Mouse (Mus musculus) intestine, postnatal 0 days (tissue): ENCODE data around the gene Acsl5. TPM values are rescaled to one million over a fixed set of nuclear protein-coding genes. Genes with fewer than 3 reads are reported as not detected.

Experiments
- ATAC-seq: fragments of 200-750 bp; cut with Nextera tagmentation; 2 replicates; pipeline ENCODE4 v1.8.0; 2017; ENCODE audit warnings: mild to moderate bottlenecking, moderate TSS enrichment, moderate library complexity
- H3K27ac ChIP-seq: fragments of 300-500 bp; sonication (generic); 2 replicates; pipeline ENCODE4 v1.5.1; 2014; ENCODE audit warnings: mild to moderate bottlenecking, low read depth, low read length, moderate library complexity
- H3K27me3 ChIP-seq: fragments of 300-500 bp; sonication (generic); replicated peaks from 2 replicates; pipeline ENCODE4 v1.6.1; 2014; ENCODE audit warnings: low read length, mixed read lengths; ENCODE audit not compliant: control insufficient read depth, insufficient read depth
- H3K36me3 ChIP-seq: fragments of 300-500 bp; sonication (generic); 2 replicates; pipeline ENCODE4 v1.6.1; 2014; ENCODE audit warnings: mild to moderate bottlenecking, moderate library complexity; ENCODE audit not compliant: control insufficient read depth, insufficient read depth
- H3K4me1 ChIP-seq: fragments of 300-500 bp; sonication (generic); replicated peaks from 2 replicates; pipeline ENCODE4 v1.6.1; 2014; ENCODE audit warnings: antibody characterized with exemption, low read length, mixed read lengths; ENCODE audit not compliant: control insufficient read depth, insufficient read depth
- H3K4me2 ChIP-seq: fragments of 300-500 bp; sonication (generic); replicated peaks from 2 replicates; pipeline ENCODE4 v1.6.1; 2014; ENCODE audit warnings: low read depth, mild to moderate bottlenecking, moderate library complexity
- H3K4me3 ChIP-seq: fragments of 300-500 bp; sonication (generic); 2 replicates; pipeline ENCODE4 v1.5.1; 2014; ENCODE audit warnings: low read depth, low read length
- H3K9ac ChIP-seq: fragments of 300-500 bp; sonication (generic); 2 replicates; pipeline ENCODE4 v1.6.1; 2014; ENCODE audit warnings: mild to moderate bottlenecking, low read depth, low read length
- H3K9me3 ChIP-seq: fragments of 300-500 bp; sonication (generic); 2 replicates; pipeline ENCODE4 v1.6.1; 2016; ENCODE audit warnings: mixed run types; ENCODE audit not compliant: control insufficient read depth
- CTCF ChIP-seq: sonication (generic); IDR thresholded peaks from 2 replicates; pipeline ENCODE4 v1.5.1; 2016; ENCODE audit warnings: low read depth, mild to moderate bottlenecking, control low read depth, antibody characterized with exemption, moderate library complexity
- WGBS: fragments of 180-500 bp; shearing (Covaris S2); extraction: QIAGEN DNeasy Blood & Tissue Kit; methylation state at CpG from one replicate; pipeline ENCODE4 v1.1.7; 2014; 5-methylcytosine and 5-hydroxymethylcytosine counted together
- polyA plus RNA-seq: library from polyadenylated mRNA; unstranded; fragments of >200 nt; fragmentation: Nextera tagmentation; extraction: Ambion mirVana; gene quantifications from 2 replicates; pipeline ENCODE4 v1.2.1, GENCODE M21; 2015

The Acsl5 gene
- polyA plus RNA-seq, 1 experiment from 2014 or later: 1,862 TPM

DNA sequence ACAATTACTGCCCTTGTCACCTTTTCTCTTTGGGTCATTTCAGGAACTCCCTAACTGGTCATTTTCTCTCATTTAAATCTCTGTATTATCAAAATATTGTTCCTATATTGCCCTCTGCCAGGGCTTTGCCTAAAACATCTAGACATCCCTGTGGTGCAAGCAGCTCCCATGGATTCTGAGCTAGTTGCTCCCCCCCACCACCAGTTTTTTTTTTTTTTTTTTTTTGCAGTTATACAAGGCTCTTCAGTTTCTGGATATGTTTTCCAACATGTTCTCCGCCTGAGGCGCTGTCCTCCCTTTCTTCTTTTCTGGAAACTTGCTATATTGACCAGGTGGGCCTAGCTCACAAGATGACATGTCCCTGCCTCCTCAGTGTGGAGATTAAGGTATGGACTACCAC lies 61.9 kb downstream of the Acsl5 start:
- ATAC-seq: no peak
- H3K4me2 ChIP-seq: no peak overlapping the region
- no peak for TF ChIP-seq CTCF
- H3K9ac ChIP-seq: no peak overlapping the region
- no peaks in the 10 kb centered on the region for H3K27me3 ChIP-seq
- H3K9me3 ChIP-seq: no peaks in the 10 kb centered on the region
- no peak overlapping the region for H3K4me3 ChIP-seq
- 90% methylated on average over 2 of the region's 2 CpGs for whole genome bisulfite sequencing
- peaks cover 39% of the 10 kb centered on the region for H3K36me3 ChIP-seq
- H3K4me1 ChIP-seq: no peaks in the 10 kb centered on the region; the same call in 1 of the 2 replicates
- H3K27ac ChIP-seq: no peak overlapping the region

DNA sequence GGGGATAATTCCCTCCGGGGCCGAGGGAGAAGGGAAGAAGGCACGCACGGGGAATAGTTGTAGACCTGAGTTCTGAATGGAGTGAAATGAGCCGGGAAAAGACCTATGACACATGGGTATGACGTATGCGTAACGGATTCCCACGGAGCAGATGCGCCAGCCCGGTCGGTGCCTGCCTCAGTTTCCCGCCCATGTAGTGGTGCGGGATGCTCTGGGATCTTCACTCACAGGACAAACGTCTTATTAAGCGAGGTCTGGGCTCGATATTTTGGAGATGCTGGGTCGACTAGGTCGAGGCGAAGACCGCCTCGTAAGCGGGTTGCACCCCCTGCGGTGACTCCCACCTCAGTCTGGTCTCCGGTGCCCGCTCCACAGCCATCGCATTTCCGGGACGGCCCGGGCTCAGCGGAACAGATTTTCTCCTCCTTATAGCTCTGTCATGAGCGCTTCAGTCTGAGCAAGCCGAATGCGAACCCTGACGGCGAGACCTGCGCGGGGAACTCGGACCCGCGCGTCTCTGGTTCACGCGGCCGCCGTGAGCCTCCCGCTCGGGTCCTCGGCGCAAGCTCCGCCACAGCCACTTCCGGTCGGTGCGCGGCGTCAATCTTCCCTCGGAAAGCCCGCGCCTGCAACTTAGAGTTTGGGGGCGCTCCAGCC lies 63.8 kb downstream of the Acsl5 start, which contains the start of gene Zdhhc6:
Gene Zdhhc6 (minus strand): TSS at position 581 of the 657 bp plus-strand sequence.
- peak; percentile 75 for ATAC-seq
- Histone ChIP-seq H3K36me3 (peaks cover 22% of the 10 kb centered on the region), H3K4me3 (peak within 1 kb of the TSS; percentile 80), H3K4me2 (peak within 1 kb of the TSS; percentile 96), H3K9me3 (no peaks in the 10 kb centered on the region), H3K4me1 (no peaks in the 10 kb centered on the region; the same call in 1 of the 2 replicates), H3K9ac (peak within 1 kb of the TSS; percentile 74), H3K27me3 (no peaks in the 10 kb centered on the region), H3K27ac (peak within 1 kb of the TSS; percentile 88)
- WGBS: under 1% methylated on average over 60 of the region's 60 CpGs
- 0 out of 2 replicates have a peak, but pooled peaks have one; percentile 1 for TF ChIP-seq CTCF

DNA sequence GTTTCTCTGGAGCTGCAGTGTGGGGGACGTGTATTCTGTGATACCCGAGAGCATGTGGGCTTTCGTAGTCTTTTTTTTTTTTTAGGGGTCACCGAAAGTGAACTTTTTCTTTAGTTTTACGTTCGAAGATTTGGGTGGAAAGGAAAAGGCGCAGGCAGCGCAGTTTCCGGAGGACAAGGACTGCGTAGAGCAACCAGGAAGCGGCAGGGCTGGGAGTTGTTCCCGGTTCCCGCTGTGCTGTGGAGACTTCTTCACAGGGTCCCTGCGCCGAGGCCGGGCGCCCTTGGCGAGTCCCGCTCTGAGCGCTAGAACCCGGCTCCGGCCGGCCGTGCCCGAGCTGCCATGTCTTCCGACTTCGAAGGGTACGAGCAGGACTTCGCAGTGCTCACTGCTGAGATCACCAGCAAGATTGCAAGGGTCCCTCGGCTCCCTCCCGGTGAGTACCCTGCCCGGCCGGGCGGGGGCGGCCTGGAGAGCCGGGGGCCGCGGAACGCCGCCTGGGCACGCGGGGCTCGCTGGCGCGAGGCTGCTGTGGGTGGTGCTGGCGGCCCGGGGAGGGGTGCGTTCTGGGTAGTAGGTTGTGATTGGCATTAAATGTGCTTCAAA lies 64.5 kb downstream of the Acsl5 start, which contains the start of gene Vti1a:
Gene Vti1a (plus strand): TSS at position 187 of the 606 bp plus-strand sequence.
- peak; percentile 88 for ATAC-seq
- Histone ChIP-seq H3K9me3 (no peaks in the 10 kb centered on the region), H3K4me2 (peak within 1 kb of the TSS; percentile 96), H3K36me3 (peaks cover 18% of the 10 kb centered on the region), H3K27me3 (no peaks in the 10 kb centered on the region), H3K9ac (peak within 1 kb of the TSS; percentile 74), H3K4me1 (no peaks in the 10 kb centered on the region; the same call in 1 of the 2 replicates), H3K4me3 (peak within 1 kb of the TSS; percentile 80), H3K27ac (peak within 1 kb of the TSS; percentile 88)
- WGBS: under 1% methylated on average over 47 of the region's 48 CpGs
- peak; percentile 70 for TF ChIP-seq CTCF

DNA sequence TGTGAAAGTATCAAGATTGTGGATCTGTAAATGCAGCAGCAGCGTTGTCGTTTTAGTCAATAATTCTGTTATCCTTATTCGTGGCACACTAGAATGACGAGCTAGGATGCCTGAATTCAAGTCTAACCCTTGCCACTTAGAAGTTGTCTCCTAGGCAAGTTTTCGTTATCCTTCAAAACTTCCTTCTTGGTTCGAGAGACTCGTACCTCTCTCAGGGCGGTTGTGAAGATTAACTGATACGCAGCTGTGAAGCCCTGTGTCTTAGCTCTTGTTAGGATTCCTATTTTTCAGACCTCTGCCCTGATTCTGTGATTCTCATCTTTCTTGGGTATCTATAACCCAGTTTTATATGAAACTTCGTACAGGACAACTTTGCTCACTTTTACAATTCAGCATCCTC lies 65.2 kb downstream of the Acsl5 start:
- Histone ChIP-seq H3K27me3 (no peaks in the 10 kb centered on the region), H3K36me3 (peaks cover 11% of the 10 kb centered on the region), H3K9me3 (no peaks in the 10 kb centered on the region), H3K4me1 (no peaks in the 10 kb centered on the region; the same call in 1 of the 2 replicates), H3K9ac (peak overlapping the region; percentile 74; the same call in 1 of the 2 replicates), H3K4me3 (peak overlapping the region; percentile 80), H3K27ac (no peak overlapping the region), H3K4me2 (peak overlapping the region; percentile 96)
- ATAC-seq: no peak
- 40% methylated on average over 10 of the region's 10 CpGs for WGBS
- no peak for TF ChIP-seq CTCF

DNA sequence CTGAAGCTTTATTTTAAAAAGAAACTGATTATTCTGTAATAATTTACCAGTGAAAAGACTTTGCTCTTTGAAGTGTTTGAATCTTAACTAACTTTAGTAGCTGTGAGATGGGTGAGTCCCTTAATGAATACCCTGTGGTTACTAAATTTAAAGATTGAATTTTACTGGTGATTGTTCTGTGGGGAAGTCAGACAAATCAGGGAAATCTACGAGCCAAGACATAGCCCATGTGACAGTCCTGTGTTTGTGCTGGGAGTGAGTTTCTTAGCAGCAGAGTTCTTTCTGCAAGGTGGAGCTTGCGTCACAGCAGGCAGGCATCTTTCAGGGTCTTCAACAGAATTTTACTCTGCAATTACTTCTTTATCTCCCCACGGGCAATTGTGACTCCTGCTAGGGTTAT lies 67.3 kb downstream of the Acsl5 start:
- ATAC-seq: no peak
- TF ChIP-seq CTCF: no peak
- 57% methylated on average over 3 of the region's 3 CpGs for WGBS
- Histone ChIP-seq H3K9ac (no peak overlapping the region), H3K36me3 (peaks cover 16% of the 10 kb centered on the region; the same call in 1 of the 2 replicates), H3K4me1 (no peaks in the 10 kb centered on the region), H3K9me3 (no peaks in the 10 kb centered on the region), H3K4me3 (no peak overlapping the region), H3K27ac (no peak overlapping the region), H3K27me3 (no peaks in the 10 kb centered on the region), H3K4me2 (no peak overlapping the region)

DNA sequence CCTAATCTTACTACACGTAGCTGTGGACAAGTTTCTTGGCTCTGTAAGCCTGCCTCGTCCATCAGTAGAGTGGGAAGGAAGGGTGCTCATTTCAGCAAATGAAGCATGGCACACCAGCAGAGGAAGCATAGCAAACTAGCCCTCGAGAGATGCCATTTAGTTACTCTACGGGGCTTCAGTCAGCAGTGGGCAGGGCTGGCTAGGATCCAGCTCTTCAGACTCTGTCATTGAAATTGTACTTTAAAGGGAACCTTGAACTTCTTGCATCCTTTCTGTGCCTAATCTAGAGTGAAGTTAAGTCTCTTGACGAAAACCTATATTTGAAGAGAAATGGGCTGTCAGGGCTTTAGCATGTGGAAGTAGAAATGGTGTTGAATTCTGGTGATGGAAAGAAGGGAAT lies 67.8 kb downstream of the Acsl5 start:
- no peaks in the 10 kb centered on the region for H3K27me3 ChIP-seq
- H3K9me3 ChIP-seq: no peaks in the 10 kb centered on the region
- no peak overlapping the region for H3K4me3 ChIP-seq
- H3K27ac ChIP-seq: no peak overlapping the region
- no peak for ATAC-seq
- no peaks in the 10 kb centered on the region for H3K4me1 ChIP-seq
- TF ChIP-seq CTCF: no peak
- no peak overlapping the region for H3K9ac ChIP-seq
- peaks cover 18% of the 10 kb centered on the region for H3K36me3 ChIP-seq
- 71% methylated on average over 5 of the region's 5 CpGs for WGBS
- no peak overlapping the region for H3K4me2 ChIP-seq
